Mouse (Mus musculus) duodenum, adult 2 months (tissue): ENCODE results near the gene Olfr1294. TPM values are rescaled to one million over a fixed set of nuclear protein-coding genes. Genes with fewer than 3 reads are reported as not detected.

Experiments
- polyA plus RNA-seq: library from polyadenylated mRNA; depleted of rRNA; stranded (reverse); fragments of >200 nt; gene quantifications from 2 replicates; pipeline ENCODE4 v1.2.3, GENCODE M21; 2012; ENCODE audit warnings: low replicate concordance; rRNA removed

The Olfr1294 gene
- polyA plus RNA-seq: not detected in 2 replicates

DNA sequence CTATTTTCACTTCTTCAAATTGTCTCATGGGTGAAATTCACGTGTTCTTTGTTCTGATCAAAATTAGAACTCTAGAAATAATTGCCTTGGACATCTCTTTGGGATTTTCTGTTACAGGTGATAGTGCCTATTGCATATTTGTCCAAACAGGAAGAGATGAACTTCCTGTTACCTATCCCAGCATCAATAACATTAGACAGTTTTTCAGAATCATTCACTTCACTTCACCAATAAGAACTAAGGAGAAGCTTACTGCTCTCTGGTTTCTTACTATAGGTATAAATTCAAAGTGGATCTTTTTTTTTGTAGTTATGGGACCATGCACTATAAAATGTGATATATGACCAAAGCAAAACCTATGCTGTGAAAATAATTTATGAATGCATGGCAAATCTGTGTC is at the start of gene Olfr1294:
TSS of gene Olfr1294 (minus strand) at position 101 of the 400 bp plus-strand sequence.

GRCm38 (mm10) chr2:111569581-111569980 is 29.5 kb upstream of the Olfr1294 start, which contains the start of gene Olfr1295:
Gene Olfr1295, minus strand, starts transcription at chr2:111569681.

DNA sequence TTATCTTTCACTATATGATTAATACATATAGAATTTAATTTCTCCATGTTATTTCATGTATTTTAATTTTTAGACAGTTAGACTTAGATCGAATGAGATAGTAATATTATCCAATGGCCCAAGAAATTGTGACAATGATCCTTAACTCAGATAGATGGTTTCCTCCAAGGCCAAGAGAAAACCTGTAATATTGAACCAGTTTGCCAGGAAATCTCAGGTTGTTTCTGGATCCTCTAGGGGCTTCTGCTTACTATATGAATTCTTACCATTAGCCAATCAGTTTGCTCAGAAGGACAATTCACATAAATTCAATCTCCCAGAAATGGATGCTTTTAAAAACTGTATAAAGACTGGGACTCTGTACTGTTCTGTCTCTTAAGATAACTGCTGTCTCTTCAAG is 15.2 kb downstream of the Olfr1294 start, which contains the start of gene Olfr1293-ps:
TSS of gene Olfr1293-ps (plus strand) at position 301 of the 400 bp plus-strand sequence.

DNA sequence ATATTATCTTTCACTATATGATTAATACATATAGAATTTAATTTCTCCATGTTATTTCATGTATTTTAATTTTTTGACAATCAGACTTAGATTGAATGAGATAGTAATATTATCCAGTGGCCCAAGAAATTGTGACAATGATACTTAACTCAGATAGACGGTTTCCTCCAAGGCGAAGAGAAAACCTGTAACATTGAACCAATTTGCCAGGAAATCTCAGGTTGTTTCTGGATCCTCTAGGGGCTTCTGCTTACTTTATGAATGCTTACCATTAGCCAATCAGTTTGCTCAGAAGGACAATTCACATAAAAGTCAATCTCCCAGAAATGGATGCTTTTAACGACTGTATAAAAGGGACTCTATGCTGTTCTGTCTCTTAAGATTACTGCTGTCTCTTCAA is 43.2 kb downstream of the Olfr1294 start, which contains the start of gene Olfr1291-ps1:
TSS of gene Olfr1291-ps1 (plus strand) at position 301 of the 400 bp plus-strand sequence.

GRCm38 (mm10) chr2:111493729-111494128 is 46.4 kb downstream of the Olfr1294 start, which contains the start of gene Olfr1290:
Gene Olfr1290, minus strand, starts transcription at chr2:111493829.

Other genes starting within 250 kb of the Olfr1294 start
- not detected in 2 replicates for gene Olfr1279, start 239.7 kb downstream of the Olfr1294 start, polyA plus RNA-seq
- not detected in 2 replicates for gene Olfr1280, start 226.3 kb downstream of the Olfr1294 start, polyA plus RNA-seq
- not detected in 2 replicates for gene Olfr1281, start 213.8 kb downstream of the Olfr1294 start, polyA plus RNA-seq
- not detected in 2 replicates for gene Olfr1282, start 204.2 kb downstream of the Olfr1294 start, polyA plus RNA-seq
- not detected in 2 replicates for gene Olfr1283, start 173.5 kb downstream of the Olfr1294 start, polyA plus RNA-seq
- not detected in 2 replicates for gene Olfr1284, start 164.8 kb downstream of the Olfr1294 start, polyA plus RNA-seq
- not detected in 2 replicates for gene Olfr1286, start 117.2 kb downstream of the Olfr1294 start, polyA plus RNA-seq
- not detected in 2 replicates for gene Olfr1287, start 91.1 kb downstream of the Olfr1294 start, polyA plus RNA-seq
- not detected in 2 replicates for gene Olfr1288, start 66.2 kb downstream of the Olfr1294 start, polyA plus RNA-seq
- gene Olfr1289, start 59.5 kb downstream of the Olfr1294 start, polyA plus RNA-seq: not detected in 2 replicates
- gene Olfr1290, start 46.5 kb downstream of the Olfr1294 start, polyA plus RNA-seq: not detected in 2 replicates
- gene Olfr1291-ps1, start 43.1 kb downstream of the Olfr1294 start, polyA plus RNA-seq: not detected in 2 replicates
- gene Olfr1293-ps, start 15.1 kb downstream of the Olfr1294 start, polyA plus RNA-seq: not detected in 2 replicates
- gene Olfr1295, start 29.4 kb upstream of the Olfr1294 start, polyA plus RNA-seq: not detected in 2 replicates
- not detected in 2 replicates for gene Olfr1297, start 86.2 kb upstream of the Olfr1294 start, polyA plus RNA-seq
- not detected in 2 replicates for gene Olfr1298, start 108.9 kb upstream of the Olfr1294 start, polyA plus RNA-seq
- not detected in 2 replicates for gene Olfr1299, start 121.1 kb upstream of the Olfr1294 start, polyA plus RNA-seq
- gene Olfr1301, start 210.7 kb upstream of the Olfr1294 start, polyA plus RNA-seq: not detected in 2 replicates
- not detected in 2 replicates for gene Olfr1302, start 237.1 kb upstream of the Olfr1294 start, polyA plus RNA-seq